Mouse (Mus musculus) heart, embryonic 12.5 days (tissue): ENCODE data around the gene Eif4e. TPM values are rescaled to one million over a fixed set of nuclear protein-coding genes. Genes with fewer than 3 reads are reported as not detected.
A peak's percentile ranks its signal among the peaks of the same experiment; 100 is the strongest.
"Not testable (repeated sequence)": the region's sequence is repeated elsewhere in the genome, so short reads cannot be mapped to it uniquely, and the experiment has no call there.

Experiments used
- ATAC-seq: fragments of 200-750 bp; cut with Nextera tagmentation; 2 replicates; pipeline ENCODE4 v1.8.0; 2017; ENCODE audit warnings: moderate TSS enrichment, moderate library complexity; ENCODE audit not compliant: insufficient number of reproducible peaks, low FRiP score
- H3K27ac ChIP-seq: fragments of 300-500 bp; sonication (generic); 2 replicates; pipeline ENCODE4 v1.5.1; 2016; ENCODE audit warnings: mild to moderate bottlenecking, moderate library complexity; ENCODE audit not compliant: poor library complexity, severe bottlenecking
- H3K27me3 ChIP-seq: fragments of 300-500 bp; sonication (generic); replicated peaks from 2 replicates; pipeline ENCODE4 v1.6.1; 2016; ENCODE audit warnings: mild to moderate bottlenecking, moderate library complexity
- H3K36me3 ChIP-seq: fragments of 300-500 bp; sonication (generic); 2 replicates; pipeline ENCODE4 v1.6.1; 2016; ENCODE audit warnings: mild to moderate bottlenecking, moderate library complexity
- H3K4me1 ChIP-seq: fragments of 300-500 bp; sonication (generic); replicated peaks from 2 replicates; pipeline ENCODE4 v1.6.1; 2016; ENCODE audit warnings: mild to moderate bottlenecking
- H3K4me2 ChIP-seq: fragments of 300-500 bp; sonication (generic); 2 replicates; pipeline ENCODE4 v1.6.1; 2016; ENCODE audit warnings: mild to moderate bottlenecking, moderate library complexity
- H3K4me3 ChIP-seq: fragments of 300-500 bp; sonication (generic); 2 replicates; pipeline ENCODE4 v1.5.1; 2016; ENCODE audit warnings: mild to moderate bottlenecking
- H3K9ac ChIP-seq: fragments of 300-500 bp; sonication (generic); 2 replicates; pipeline ENCODE4 v1.6.1; 2016; ENCODE audit warnings: mild to moderate bottlenecking, moderate library complexity
- H3K9me3 ChIP-seq: fragments of 300-500 bp; sonication (generic); replicated peaks from 2 replicates; pipeline ENCODE4 v1.6.1; 2016; ENCODE audit warnings: mild to moderate bottlenecking, moderate library complexity
- WGBS: fragments of 180-500 bp; shearing (Covaris S2); methylation state at CpG from one replicate; pipeline ENCODE4 v1.1.7; 2016; 5-methylcytosine and 5-hydroxymethylcytosine counted together
- polyA plus RNA-seq: library from polyadenylated mRNA; unstranded; fragments of >200 nt; fragmentation: Nextera tagmentation; extraction: Ambion mirVana; gene quantifications from 2 replicates; pipeline ENCODE4 v1.2.1, GENCODE M21; 2016

The Eif4e gene
- polyA plus RNA-seq, 1 experiment from 2014 or later, result 244 TPM

DNA sequence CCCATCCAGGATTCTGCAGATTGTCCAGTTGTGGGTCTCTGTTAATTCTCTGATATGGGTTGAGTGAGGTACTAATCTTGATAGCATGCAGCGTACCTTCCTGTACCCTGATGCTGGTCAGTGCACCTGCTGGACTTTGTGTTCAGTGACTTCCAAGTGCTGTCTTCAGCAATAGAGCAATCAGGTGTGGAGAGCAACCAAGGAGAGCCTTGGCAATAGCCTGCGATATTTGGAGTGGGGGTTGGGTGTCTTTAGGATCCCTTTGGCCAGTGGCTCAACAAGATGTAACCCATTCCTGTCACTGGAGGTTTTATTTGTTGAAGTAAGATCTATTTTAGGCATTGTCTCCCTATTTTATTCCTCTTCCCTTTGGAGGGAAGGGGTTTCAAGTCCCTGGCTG is 10.1 kb downstream of the Eif4e start:
- Histone ChIP-seq H3K4me2 (no peak overlapping the region), H3K4me3 (no peak overlapping the region), H3K27ac (no peak overlapping the region), H3K9ac (no peak overlapping the region), H3K9me3 (no peaks in the 10 kb centered on the region), H3K4me1 (peaks cover 29% of the 10 kb centered on the region), H3K36me3 (peaks cover 11% of the 10 kb centered on the region; the same call in 1 of the 2 replicates), H3K27me3 (no peaks in the 10 kb centered on the region)
- no peak for ATAC-seq
- 87% methylated on average over 2 of the region's 2 CpGs for WGBS

DNA sequence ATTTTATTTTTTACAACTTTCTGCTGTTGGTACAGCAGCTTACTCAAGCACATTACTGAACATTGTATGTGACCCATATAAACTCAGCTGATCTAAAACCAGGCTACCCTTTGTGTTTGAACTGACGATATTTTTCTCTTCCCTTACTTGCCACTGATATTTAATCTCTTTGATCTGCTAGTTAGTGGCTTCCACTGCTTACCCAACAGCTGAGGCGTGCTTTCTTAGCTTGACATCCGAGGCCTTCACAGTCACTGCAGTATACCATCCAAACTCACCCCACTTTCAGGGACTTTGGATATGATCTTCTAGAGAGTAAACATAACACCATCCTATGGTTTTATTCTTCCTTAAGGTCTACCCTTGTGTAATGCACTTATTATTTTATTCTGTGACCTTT is 16.6 kb downstream of the Eif4e start:
- WGBS, result 59% methylated on average over 3 of the region's 3 CpGs
- Histone ChIP-seq H3K27ac (no peak overlapping the region), H3K36me3 (no peaks in the 10 kb centered on the region), H3K4me1 (peaks cover 23% of the 10 kb centered on the region), H3K9ac (no peak overlapping the region), H3K9me3 (no peaks in the 10 kb centered on the region), H3K4me3 (no peak overlapping the region), H3K4me2 (no peak overlapping the region), H3K27me3 (no peaks in the 10 kb centered on the region)
- ATAC-seq, result no peak

DNA sequence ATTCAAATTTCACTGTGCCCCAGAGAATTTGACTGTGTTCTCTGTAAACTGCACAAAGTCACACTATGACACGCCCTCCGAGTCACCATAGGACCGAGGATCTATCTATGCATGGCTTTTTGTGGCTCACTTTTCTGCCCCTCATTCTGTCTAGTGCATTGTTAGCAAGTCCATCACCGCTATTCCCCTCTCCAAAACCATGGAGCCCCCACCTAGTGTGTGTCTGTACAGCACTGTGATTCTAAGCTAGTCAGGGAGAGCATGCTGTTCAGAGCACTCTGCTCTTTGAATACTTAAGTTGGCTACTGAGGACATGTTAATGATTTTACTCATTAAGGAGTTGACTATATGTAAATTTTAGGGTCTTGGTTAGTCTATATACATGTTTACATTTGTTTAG is 18.1 kb downstream of the Eif4e start:
- no peak for ATAC-seq

DNA sequence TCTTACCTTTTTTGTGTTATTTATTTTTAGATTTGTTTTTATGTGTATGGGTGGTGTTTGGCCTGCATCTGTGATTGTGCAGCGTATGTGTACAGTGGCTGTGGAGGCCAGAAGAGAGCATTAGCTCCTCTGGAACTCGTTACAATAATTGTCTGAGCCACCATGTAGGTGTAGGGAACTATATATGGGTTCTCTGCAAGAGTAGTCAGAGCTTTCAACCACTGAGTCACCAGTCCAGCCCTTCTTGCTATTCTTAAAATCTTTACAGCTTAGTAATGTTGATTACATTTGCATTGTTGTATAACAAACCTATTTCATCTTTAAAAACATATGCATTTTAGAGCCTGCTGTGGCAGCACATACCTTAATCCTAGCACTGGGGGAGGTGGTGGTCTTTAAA is 20.7 kb downstream of the Eif4e start:
- Histone ChIP-seq H3K27me3 (no peaks in the 10 kb centered on the region), H3K4me2 (no peak overlapping the region), H3K27ac (no peak overlapping the region), H3K9me3 (no peaks in the 10 kb centered on the region), H3K9ac (no peak overlapping the region), H3K4me1 (peaks cover 15% of the 10 kb centered on the region), H3K4me3 (no peak overlapping the region), H3K36me3 (peaks cover 19% of the 10 kb centered on the region)
- WGBS, result 81% methylated on average over 2 of the region's 2 CpGs
- no peak for ATAC-seq

More for the DNA sequence above, 18.1 kb downstream of the Eif4e start:
- H3K27ac ChIP-seq, result no peak overlapping the region
- 88% methylated on average over 4 of the region's 4 CpGs for WGBS
- no peak overlapping the region for H3K9ac ChIP-seq
- no peak overlapping the region for H3K4me2 ChIP-seq
- peaks cover 15% of the 10 kb centered on the region for H3K4me1 ChIP-seq
- H3K4me3 ChIP-seq, result no peak overlapping the region
- no peaks in the 10 kb centered on the region for H3K9me3 ChIP-seq
- 0 out of 2 replicates have a peak, but pooled peaks cover 2% of the 10 kb centered on the region for H3K36me3 ChIP-seq
- no peaks in the 10 kb centered on the region for H3K27me3 ChIP-seq

DNA sequence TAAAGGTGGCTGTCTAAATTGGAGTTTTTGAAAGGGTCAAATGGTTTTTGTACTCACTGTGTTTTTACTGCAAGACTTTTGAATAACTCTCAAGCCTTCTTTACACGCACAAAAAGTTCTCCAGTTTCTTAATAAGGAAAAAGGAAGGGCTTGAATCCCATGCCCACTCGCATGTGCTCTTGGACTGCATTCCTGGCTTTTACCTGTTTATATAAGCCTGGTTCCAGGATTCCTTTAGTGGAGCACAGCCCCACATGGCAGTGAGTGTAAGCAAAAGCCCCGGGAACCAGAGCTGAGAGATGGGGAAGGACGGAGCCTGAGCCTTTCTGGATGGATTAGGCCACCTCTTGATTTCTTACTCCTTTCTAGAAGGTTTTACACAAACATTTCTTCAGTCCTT is 23.1 kb downstream of the Eif4e start:
- no peak overlapping the region for H3K4me3 ChIP-seq
- 81% methylated on average over 4 of the region's 4 CpGs for WGBS

DNA sequence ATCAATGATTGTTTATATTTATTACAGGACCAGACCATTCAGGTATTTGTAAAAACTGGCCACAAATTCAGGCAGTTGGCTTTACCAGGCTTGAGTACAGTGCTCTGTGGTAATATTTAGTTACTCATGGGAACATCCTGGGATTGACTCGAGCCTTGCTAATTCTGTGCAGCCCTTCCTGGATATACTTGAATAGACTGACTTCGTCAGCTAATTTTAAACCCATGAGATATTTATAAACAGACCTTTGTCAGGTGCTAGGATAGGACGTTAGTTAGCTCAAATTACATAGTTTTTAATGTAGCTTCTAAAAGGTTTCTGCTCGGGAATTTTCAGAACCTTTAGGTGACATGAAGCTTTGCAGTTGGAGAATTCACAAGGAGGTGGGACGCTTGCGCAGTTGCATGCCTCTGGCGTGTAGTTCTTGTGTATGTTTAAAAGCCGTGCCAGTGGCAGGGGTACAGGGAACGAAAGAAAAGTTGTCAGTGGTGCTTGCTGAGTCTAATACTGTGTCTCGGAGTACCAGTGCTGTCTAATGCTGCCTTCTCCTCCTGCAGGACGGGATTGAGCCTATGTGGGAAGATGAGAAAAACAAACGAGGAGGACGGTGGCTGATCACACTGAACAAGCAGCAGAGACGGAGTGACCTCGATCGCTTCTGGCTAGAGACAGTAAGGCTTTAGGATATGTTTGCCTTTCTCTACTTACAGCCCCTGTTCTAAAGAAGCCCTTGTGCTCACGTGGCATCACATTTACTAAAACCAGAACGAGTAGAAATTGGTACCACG is 24.6 kb downstream of the Eif4e start:
- peaks cover 6% of the 10 kb centered on the region; the same call in 1 of the 2 replicates for H3K4me1 ChIP-seq
- H3K36me3 ChIP-seq, result peaks cover 36% of the 10 kb centered on the region
- no peak overlapping the region for H3K9ac ChIP-seq
- no peak overlapping the region for H3K27ac ChIP-seq
- ATAC-seq, result no peak
- H3K4me3 ChIP-seq, result no peak overlapping the region
- H3K27me3 ChIP-seq, result no peaks in the 10 kb centered on the region
- no peaks in the 10 kb centered on the region for H3K9me3 ChIP-seq
- no peak overlapping the region for H3K4me2 ChIP-seq
- 80% methylated on average over 19 of the region's 19 CpGs for WGBS

More for the DNA sequence above, 23.1 kb downstream of the Eif4e start:
- ATAC-seq, result no peak
- Histone ChIP-seq H3K27me3 (no peaks in the 10 kb centered on the region), H3K4me1 (peaks cover 11% of the 10 kb centered on the region), H3K27ac (no peak overlapping the region), H3K9ac (no peak overlapping the region), H3K36me3 (peaks cover 31% of the 10 kb centered on the region), H3K9me3 (no peaks in the 10 kb centered on the region), H3K4me2 (no peak overlapping the region)

DNA sequence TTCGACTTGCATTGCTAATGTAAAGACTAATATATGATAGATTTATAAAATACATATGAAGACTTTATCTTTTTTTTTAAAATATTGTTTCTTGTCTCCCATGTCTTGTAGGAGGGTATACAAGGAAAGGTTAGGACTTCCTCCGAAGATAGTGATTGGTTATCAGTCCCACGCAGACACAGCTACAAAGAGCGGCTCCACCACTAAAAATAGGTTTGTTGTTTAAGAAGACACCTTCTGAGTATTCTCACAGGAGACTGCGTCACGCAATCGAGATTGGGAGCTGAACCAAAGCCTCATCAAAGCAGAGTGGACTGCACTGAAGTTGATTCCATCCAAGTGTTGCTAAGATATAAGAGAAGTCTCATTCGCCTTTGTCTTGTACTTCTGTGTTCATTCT is 29.3 kb downstream of the Eif4e start:
- not testable (repeated sequence) for H3K4me2 ChIP-seq, H3K4me1 ChIP-seq, H3K9ac ChIP-seq, H3K9me3 ChIP-seq, H3K27me3 ChIP-seq, H3K27ac ChIP-seq, H3K4me3 ChIP-seq
- WGBS, result 47% methylated on average over 8 of the region's 8 CpGs
- peak; percentile 51; the same call in 1 of the 2 replicates for ATAC-seq
- H3K36me3 ChIP-seq, result peaks cover 56% of the 10 kb centered on the region

DNA sequence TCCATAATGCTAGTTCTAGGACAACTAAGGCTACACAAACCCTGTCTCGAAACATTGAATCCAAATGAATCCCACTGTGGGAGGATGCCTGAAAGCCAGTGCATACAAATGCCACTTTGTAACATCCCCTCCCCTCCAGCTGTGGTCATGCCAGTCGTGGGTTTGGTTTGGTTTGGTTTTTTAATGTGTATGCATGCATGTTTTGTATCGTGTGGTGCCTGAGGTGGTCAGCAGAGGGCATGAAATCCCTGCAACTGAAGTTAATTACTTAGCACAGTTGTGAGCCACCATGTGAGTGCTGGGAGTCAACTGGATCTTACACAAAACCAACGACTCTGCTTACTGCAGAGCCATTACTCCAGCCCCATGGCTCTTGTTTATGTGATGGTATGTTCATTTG is 32.5 kb downstream of the Eif4e start:
- peak; percentile 39; the same call in 1 of the 2 replicates for ATAC-seq
- Histone ChIP-seq H3K4me2 (no peak overlapping the region), H3K4me1 (peaks cover 10% of the 10 kb centered on the region; the same call in 1 of the 2 replicates), H3K27me3 (no peaks in the 10 kb centered on the region), H3K9me3 (no peaks in the 10 kb centered on the region), H3K9ac (no peak overlapping the region), H3K36me3 (peaks cover 38% of the 10 kb centered on the region), H3K4me3 (no peak overlapping the region), H3K27ac (no peak overlapping the region)
- WGBS, result 76% methylated on average over 4 of the region's 4 CpGs

DNA sequence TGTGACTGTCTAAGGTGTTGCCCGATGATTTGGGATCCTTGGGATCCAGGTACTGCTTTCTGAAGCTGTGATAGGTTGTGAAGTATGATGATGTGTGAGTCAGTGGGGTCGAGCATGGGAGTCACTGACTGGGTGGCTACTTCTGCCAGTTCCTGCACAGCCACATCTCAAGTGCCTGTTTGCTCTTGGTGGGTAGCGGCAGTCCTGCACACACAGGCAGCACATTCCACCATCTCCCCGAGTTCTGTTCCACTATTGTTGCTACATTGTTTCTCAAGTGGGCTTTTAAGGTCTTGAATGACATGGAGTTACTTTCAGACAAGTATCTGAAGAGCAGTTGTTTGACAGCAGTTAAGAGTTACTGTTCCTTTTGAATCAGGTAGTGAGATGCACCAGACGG is 34.3 kb downstream of the Eif4e start:
- no peak overlapping the region for H3K9ac ChIP-seq
- H3K4me2 ChIP-seq, result no peak overlapping the region
- H3K27me3 ChIP-seq, result no peaks in the 10 kb centered on the region
- no peaks in the 10 kb centered on the region for H3K9me3 ChIP-seq
- peaks cover 10% of the 10 kb centered on the region; the same call in 1 of the 2 replicates for H3K4me1 ChIP-seq
- H3K27ac ChIP-seq, result no peak overlapping the region
- H3K36me3 ChIP-seq, result peaks cover 42% of the 10 kb centered on the region
- no peak for ATAC-seq
- no peak overlapping the region for H3K4me3 ChIP-seq
- WGBS, result 60% methylated on average over 5 of the region's 5 CpGs

DNA sequence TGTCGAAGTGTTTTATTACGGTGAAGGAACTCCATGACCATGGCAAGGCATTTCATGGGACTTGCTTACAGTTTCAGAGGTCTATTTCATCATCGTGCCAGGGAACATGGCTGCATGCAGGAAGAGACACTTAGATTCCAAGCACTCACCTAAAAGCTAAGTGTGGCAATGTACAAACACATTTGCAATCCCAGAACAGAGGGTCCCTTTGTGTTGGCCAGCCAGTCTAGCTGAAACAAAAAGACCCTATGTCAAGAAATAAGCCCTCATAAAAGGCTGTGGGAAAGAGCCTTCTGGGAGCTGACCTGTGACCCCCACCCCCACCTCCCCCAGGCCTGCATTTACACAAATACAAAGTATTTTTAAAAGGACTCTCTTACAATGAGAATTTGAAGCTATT is 34.9 kb downstream of the Eif4e start:
- Histone ChIP-seq H3K4me1 (peaks cover 10% of the 10 kb centered on the region; the same call in 1 of the 2 replicates), H3K36me3 (peaks cover 36% of the 10 kb centered on the region), H3K27ac (no peak overlapping the region), H3K9me3 (no peaks in the 10 kb centered on the region), H3K27me3 (no peaks in the 10 kb centered on the region), H3K9ac (no peak overlapping the region), H3K4me2 (no peak overlapping the region), H3K4me3 (no peak overlapping the region)
- WGBS, result 92% methylated on average over 3 of the region's 3 CpGs
- no peak for ATAC-seq

DNA sequence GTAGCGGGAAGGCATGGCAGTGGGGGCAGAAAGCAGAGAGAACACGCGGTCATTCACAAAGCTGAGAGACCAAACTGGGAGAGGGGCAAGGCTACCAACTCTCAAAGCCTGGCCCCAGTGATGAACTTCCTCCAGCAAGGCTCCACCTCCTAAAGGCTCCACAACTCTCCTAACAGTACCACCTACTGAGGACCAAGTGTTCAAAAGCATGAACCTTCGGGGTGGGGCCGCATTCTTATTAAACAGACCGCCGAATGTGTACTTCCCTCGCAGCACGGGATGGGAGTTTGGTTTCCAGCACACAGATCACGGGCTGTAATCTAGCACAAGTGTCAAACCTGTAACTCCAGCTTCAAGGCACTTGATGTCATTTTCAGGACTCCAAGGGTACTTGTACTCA is 52.9 kb downstream of the Eif4e start:
- H3K4me2 ChIP-seq, result no peak overlapping the region
- ATAC-seq, result no peak
- peaks cover 11% of the 10 kb centered on the region for H3K9me3 ChIP-seq
- WGBS, result 84% methylated on average over 10 of the region's 10 CpGs
- no peak overlapping the region for H3K9ac ChIP-seq
- no peak overlapping the region for H3K27ac ChIP-seq
- no peaks in the 10 kb centered on the region; the same call in 1 of the 2 replicates for H3K27me3 ChIP-seq
- H3K4me1 ChIP-seq, result peaks cover 8% of the 10 kb centered on the region
- H3K4me3 ChIP-seq, result no peak overlapping the region
- no peaks in the 10 kb centered on the region for H3K36me3 ChIP-seq

DNA sequence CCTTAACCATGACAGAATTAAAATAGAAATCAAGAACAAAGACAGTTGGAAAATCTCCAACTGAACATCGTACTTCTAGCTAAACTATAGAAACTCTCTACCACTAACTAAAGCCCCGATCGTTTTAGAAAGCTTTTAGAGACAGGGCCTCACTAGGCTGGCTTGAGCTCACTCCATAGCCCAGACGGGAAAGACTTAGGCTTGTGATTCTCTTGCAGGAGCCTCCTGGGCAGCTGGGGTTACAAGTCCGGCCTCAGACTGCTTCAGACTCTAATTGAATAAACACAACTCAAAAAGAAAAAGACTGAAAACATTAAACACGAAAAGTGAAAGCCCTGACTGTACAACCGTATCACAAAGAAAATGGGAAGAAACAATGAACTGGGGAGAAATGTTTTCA is 60.2 kb downstream of the Eif4e start:
- H3K27ac ChIP-seq, result no peak overlapping the region
- H3K36me3 ChIP-seq, result no peaks in the 10 kb centered on the region
- H3K9ac ChIP-seq, result no peak overlapping the region
- H3K4me2 ChIP-seq, result no peak overlapping the region
- H3K4me3 ChIP-seq, result no peak overlapping the region
- no peak for ATAC-seq
- WGBS, result 67% methylated on average over 7 of the region's 7 CpGs
- H3K9me3 ChIP-seq, result peaks cover 6% of the 10 kb centered on the region
- peaks cover 8% of the 10 kb centered on the region for H3K4me1 ChIP-seq
- H3K27me3 ChIP-seq, result no peaks in the 10 kb centered on the region
